Mouse (Mus musculus) bone marrow, adult 2 months (tissue): ENCODE measurements at regions not wholly inside any gene's neighbourhood (a gene's known extent, or its start where the extent isn't known, plus 50 kb on each side); places are given as distances from the start of the nearest gene placed in this dataset.

Source experiments
- CTCF ChIP-seq: fragments of 200-500 bp; IDR thresholded peaks from 2 replicates; pipeline ENCODE4 v1.5.1; 2011; ENCODE audit warnings: low read length, control low read depth; ENCODE audit not compliant: control insufficient read depth, insufficient read depth
- POLR2A ChIP-seq: fragments of 200-500 bp; IDR thresholded peaks from 2 replicates; pipeline ENCODE4 v1.6.1; 2011; ENCODE audit warnings: low read depth, mild to moderate bottlenecking, control low read depth, low read length, borderline replicate concordance; ENCODE audit not compliant: control insufficient read depth

GRCm38 (mm10) chr2:84080228-84080627, 89.9 kb downstream of the Gm13691 start:
- TF ChIP-seq CTCF (no peak), POLR2A (no peak)
